Mouse (Mus musculus): ENCODE measurements around the gene Sugct.

GRCm38 (mm10) chr13:17708784-17709311 is 13.5 kb upstream of the Sugct start:
- TF ChIP-seq CTCF (IDR thresholded peaks at IDR 0.05; ENCODE audit: low read depth) (no peak), EP300 (IDR thresholded peaks at IDR 0.05; ENCODE audit: low read depth) (no peak)
